Mouse (Mus musculus) stomach, embryonic 14.5 days (tissue): ENCODE results near the gene Fam161a. TPM values are rescaled to one million over a fixed set of nuclear protein-coding genes. Genes with fewer than 3 reads are reported as not detected.

Experiments
- ATAC-seq: fragments of 200-750 bp; cut with Nextera tagmentation; 2 replicates; pipeline ENCODE4 v1.8.0; 2017; ENCODE audit warnings: low read depth, moderate TSS enrichment; ENCODE audit not compliant: insufficient number of reproducible peaks, insufficient read depth, low FRiP score
- H3K27ac ChIP-seq: fragments of 300-500 bp; sonication (generic); 2 replicates; pipeline ENCODE4 v1.5.1; 2014; ENCODE audit warnings: mild to moderate bottlenecking, low read length, moderate library complexity, mixed read lengths
- H3K27me3 ChIP-seq: fragments of 300-500 bp; sonication (generic); 2 replicates; pipeline ENCODE4 v1.6.1; 2014; ENCODE audit warnings: low read length, control low read depth, mixed read lengths; ENCODE audit not compliant: control insufficient read depth, insufficient read depth
- H3K36me3 ChIP-seq: fragments of 300-500 bp; sonication (generic); 2 replicates; pipeline ENCODE4 v1.6.1; 2014; ENCODE audit warnings: mild to moderate bottlenecking, control low read depth, low read length, moderate library complexity, mixed read lengths; ENCODE audit not compliant: control insufficient read depth, insufficient read depth
- H3K4me1 ChIP-seq: fragments of 300-500 bp; sonication (generic); 2 replicates; pipeline ENCODE4 v1.6.1; 2014; ENCODE audit warnings: low read length, control low read depth, mixed read lengths; ENCODE audit not compliant: control insufficient read depth, insufficient read depth
- H3K4me2 ChIP-seq: fragments of 300-500 bp; sonication (generic); replicated peaks from 2 replicates; pipeline ENCODE4 v1.6.1; 2014; ENCODE audit warnings: low read depth, low read length, control low read depth
- H3K4me3 ChIP-seq: fragments of 300-500 bp; sonication (generic); 2 replicates; pipeline ENCODE4 v1.5.1; 2014; ENCODE audit warnings: low read depth, low read length, control low read depth
- H3K9ac ChIP-seq: fragments of 300-500 bp; sonication (generic); replicated peaks from 2 replicates; pipeline ENCODE4 v1.6.1; 2014; ENCODE audit warnings: low read depth, mild to moderate bottlenecking, control low read depth, low read length, moderate library complexity, mixed read lengths
- H3K9me3 ChIP-seq: fragments of 300-500 bp; sonication (generic); 2 replicates; pipeline ENCODE4 v1.6.1; 2016; ENCODE audit warnings: low read depth, low read length, control low read depth; ENCODE audit not compliant: control insufficient read depth
- WGBS: fragments of 180-500 bp; shearing (Covaris S2); extraction: QIAGEN DNeasy Blood & Tissue Kit; methylation state at CpG from one replicate; pipeline ENCODE4 v1.1.7; 2014; 5-methylcytosine and 5-hydroxymethylcytosine counted together
- polyA plus RNA-seq: library from polyadenylated mRNA; unstranded; fragments of >200 nt; fragmentation: Nextera tagmentation; extraction: Ambion mirVana; gene quantifications from 2 replicates; pipeline ENCODE4 v1.2.1, GENCODE M21; 2014

Fam161a gene
- polyA plus RNA-seq, 1 experiment from 2014 or later: 12.1 TPM

DNA sequence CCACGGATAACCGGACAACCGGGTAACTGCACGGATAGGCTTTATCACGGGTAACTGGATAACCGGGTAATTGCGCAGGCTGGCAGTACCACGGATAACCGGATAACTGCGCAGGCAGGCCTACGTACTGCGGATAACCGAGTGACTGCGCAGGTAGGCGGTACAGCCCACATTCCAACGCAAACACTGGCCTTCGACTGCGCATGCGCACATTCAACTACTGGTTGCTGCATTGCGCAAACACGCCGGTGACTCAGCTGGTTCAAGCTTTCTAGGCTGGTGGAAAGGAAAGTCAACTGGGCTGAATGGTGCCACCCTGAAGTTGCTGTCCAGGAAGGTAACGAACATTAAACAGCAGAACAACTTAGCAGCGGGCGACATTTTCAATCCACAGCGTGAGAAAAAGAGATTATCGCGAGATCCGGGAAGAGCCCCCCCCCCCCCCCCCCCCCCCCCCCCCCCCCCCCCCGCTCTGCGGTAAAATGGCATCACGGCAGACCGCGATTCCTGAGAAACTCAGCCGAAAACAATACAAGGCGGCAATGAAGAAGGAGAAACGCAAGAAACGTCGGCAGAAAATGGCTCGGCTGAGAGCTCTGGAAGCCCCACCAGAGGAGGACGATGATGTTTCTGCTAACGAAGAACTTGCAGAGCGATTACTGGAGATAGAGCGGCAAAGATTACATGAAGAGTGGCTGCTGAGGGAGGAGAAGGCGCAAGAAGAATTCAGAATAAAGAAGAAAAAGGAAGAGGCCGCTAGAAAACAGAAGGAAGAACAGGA is 34.4 kb upstream of the Fam161a start:
- H3K4me3 ChIP-seq: peak overlapping the region; percentile 52
- peak; percentile 68; the same call in 1 of the 2 replicates for ATAC-seq
- H3K27me3 ChIP-seq: no peaks in the 10 kb centered on the region
- H3K36me3 ChIP-seq: peaks cover 5% of the 10 kb centered on the region; the same call in 1 of the 2 replicates
- peak overlapping the region; percentile 38 for H3K9ac ChIP-seq
- peaks cover 21% of the 10 kb centered on the region for H3K9me3 ChIP-seq
- H3K4me1 ChIP-seq: peaks cover 3% of the 10 kb centered on the region; the same call in 1 of the 2 replicates
- peak overlapping the region; percentile 77 for H3K27ac ChIP-seq
- WGBS: 50% methylated on average over 44 of the region's 46 CpGs
- peak overlapping the region; percentile 72 for H3K4me2 ChIP-seq

DNA sequence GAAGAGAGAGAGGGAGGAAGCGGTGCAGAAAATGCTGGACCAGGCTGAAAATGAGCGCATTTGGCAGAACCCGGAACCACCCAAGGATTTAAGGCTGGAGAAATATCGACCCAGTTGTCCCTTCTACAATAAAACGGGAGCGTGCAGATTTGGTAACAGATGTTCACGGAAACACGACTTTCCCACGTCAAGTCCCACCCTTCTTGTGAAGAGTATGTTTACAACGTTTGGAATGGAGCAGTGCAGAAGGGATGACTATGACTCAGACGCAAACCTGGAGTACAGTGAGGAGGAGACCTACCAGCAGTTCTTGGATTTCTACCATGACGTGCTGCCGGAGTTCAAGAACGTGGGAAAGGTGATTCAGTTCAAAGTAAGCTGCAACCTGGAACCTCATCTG is 33.7 kb upstream of the Fam161a start:
- Histone ChIP-seq H3K27ac (peak overlapping the region; percentile 77), H3K4me1 (peaks cover 3% of the 10 kb centered on the region; the same call in 1 of the 2 replicates), H3K4me2 (peak overlapping the region; percentile 51), H3K27me3 (no peaks in the 10 kb centered on the region), H3K36me3 (peaks cover 5% of the 10 kb centered on the region; the same call in 1 of the 2 replicates), H3K9me3 (peaks cover 21% of the 10 kb centered on the region), H3K9ac (0 out of 2 replicates have a peak overlapping the region, but pooled peaks have one; percentile 7), H3K4me3 (peak overlapping the region; percentile 43)
- no peak for ATAC-seq
- WGBS: 46% methylated on average over 14 of the region's 14 CpGs

GRCm38 (mm10) chr11:22978215-22978614 is 29.1 kb upstream of the Fam161a start:
- no peak overlapping the region for H3K27ac ChIP-seq
- H3K36me3 ChIP-seq: peaks cover 5% of the 10 kb centered on the region; the same call in 1 of the 2 replicates
- 90% methylated on average over 3 of the region's 3 CpGs for WGBS
- peaks cover 9% of the 10 kb centered on the region; the same call in 1 of the 2 replicates for H3K4me1 ChIP-seq
- no peak overlapping the region for H3K9ac ChIP-seq
- no peak for ATAC-seq
- H3K4me2 ChIP-seq: no peak overlapping the region
- H3K27me3 ChIP-seq: no peaks in the 10 kb centered on the region
- H3K4me3 ChIP-seq: no peak overlapping the region
- H3K9me3 ChIP-seq: no peaks in the 10 kb centered on the region

- ATAC-seq: no peak
Measured at GRCm38 (mm10) chr11:22978711-22979110, 28.6 kb upstream of the Fam161a start.

GRCm38 (mm10) chr11:22979221-22979620 is 28.1 kb upstream of the Fam161a start:
- no peak for ATAC-seq

More at GRCm38 (mm10) chr11:22978711-22979110, 28.6 kb upstream of the Fam161a start:
- peaks cover 9% of the 10 kb centered on the region; the same call in 1 of the 2 replicates for H3K4me1 ChIP-seq
- H3K27ac ChIP-seq: no peak overlapping the region
- no peak overlapping the region for H3K4me3 ChIP-seq
- no peak overlapping the region for H3K9ac ChIP-seq
- H3K36me3 ChIP-seq: peaks cover 5% of the 10 kb centered on the region; the same call in 1 of the 2 replicates
- 49% methylated on average over 1 of the region's 1 CpGs for WGBS
- no peak overlapping the region for H3K4me2 ChIP-seq
- H3K9me3 ChIP-seq: no peaks in the 10 kb centered on the region
- H3K27me3 ChIP-seq: no peaks in the 10 kb centered on the region

DNA sequence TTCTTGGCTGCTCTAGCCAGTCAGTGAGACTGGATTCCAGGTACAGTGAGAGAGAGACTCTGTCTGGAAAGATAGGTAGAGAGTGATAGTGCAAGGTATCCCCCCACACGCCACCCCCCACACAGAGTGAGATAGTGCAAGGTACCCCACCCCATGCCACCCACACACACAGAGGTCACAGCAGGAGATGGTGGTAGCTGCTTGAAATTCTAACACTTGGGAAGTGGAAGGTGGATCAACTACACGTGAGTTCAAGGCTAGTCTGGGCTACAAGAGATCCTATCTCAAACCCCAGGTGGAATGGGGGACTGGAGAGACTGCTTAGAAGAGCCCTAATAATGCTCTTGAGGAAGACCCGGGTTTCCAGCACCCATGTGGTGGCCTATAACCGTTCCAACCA is 26.3 kb upstream of the Fam161a start:
- Histone ChIP-seq H3K4me1 (peaks cover 9% of the 10 kb centered on the region; the same call in 1 of the 2 replicates), H3K4me3 (peak overlapping the region; percentile 54), H3K9ac (peak overlapping the region; percentile 61), H3K36me3 (peaks cover 5% of the 10 kb centered on the region; the same call in 1 of the 2 replicates), H3K27me3 (no peaks in the 10 kb centered on the region), H3K9me3 (no peaks in the 10 kb centered on the region), H3K27ac (no peak overlapping the region), H3K4me2 (peak overlapping the region; percentile 73)
- 41% methylated on average over 4 of the region's 4 CpGs for WGBS
- ATAC-seq: no peak

More at GRCm38 (mm10) chr11:22979221-22979620, 28.1 kb upstream of the Fam161a start:
- WGBS: 81% methylated on average over 1 of the region's 1 CpGs
- no peak overlapping the region for H3K4me2 ChIP-seq
- no peak overlapping the region for H3K9ac ChIP-seq
- H3K4me1 ChIP-seq: peaks cover 9% of the 10 kb centered on the region; the same call in 1 of the 2 replicates
- H3K9me3 ChIP-seq: no peaks in the 10 kb centered on the region
- no peaks in the 10 kb centered on the region for H3K27me3 ChIP-seq
- H3K27ac ChIP-seq: no peak overlapping the region
- no peak overlapping the region for H3K4me3 ChIP-seq
- H3K36me3 ChIP-seq: peaks cover 5% of the 10 kb centered on the region; the same call in 1 of the 2 replicates

DNA sequence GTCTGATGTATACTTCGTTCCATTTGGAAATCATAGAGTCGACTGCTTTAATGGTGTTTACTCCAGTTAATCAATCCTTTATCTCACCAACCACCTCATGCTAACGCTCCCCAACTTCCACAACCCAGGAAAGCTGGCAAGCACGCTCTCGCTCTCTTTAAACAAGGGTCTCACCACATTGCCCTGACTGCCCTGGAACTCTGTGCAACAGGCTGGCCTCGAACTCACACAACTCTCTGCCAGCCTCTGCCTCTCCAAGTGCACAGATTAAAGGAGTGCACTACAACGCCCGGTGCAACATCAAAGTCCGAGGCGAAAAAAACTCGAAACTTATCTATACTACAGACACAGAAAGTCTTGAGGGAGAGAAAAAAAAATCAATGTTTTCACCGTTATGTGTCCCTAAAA is 25.8 kb upstream of the Fam161a start:
- peak overlapping the region; percentile 97; the same call in 1 of the 2 replicates for H3K27ac ChIP-seq
- H3K36me3 ChIP-seq: peaks cover 3% of the 10 kb centered on the region; the same call in 1 of the 2 replicates
- H3K27me3 ChIP-seq: no peaks in the 10 kb centered on the region
- H3K9ac ChIP-seq: peak overlapping the region; percentile 61
- no peaks in the 10 kb centered on the region for H3K9me3 ChIP-seq
- WGBS: 3% methylated on average over 12 of the region's 12 CpGs
- peak overlapping the region; percentile 54 for H3K4me3 ChIP-seq
- H3K4me1 ChIP-seq: peaks cover 9% of the 10 kb centered on the region; the same call in 1 of the 2 replicates
- ATAC-seq: peak; percentile 33
- H3K4me2 ChIP-seq: peak overlapping the region; percentile 73

GRCm38 (mm10) chr11:22981984-22982757 is 25.2 kb upstream of the Fam161a start, which contains the start of the genes Gm28048 and Commd1:
TSS of gene Gm28048 (minus strand) at chr11:22982090.
TSS of gene Commd1 (minus strand) at chr11:22982382.
- peak within 1 kb of the TSS; percentile 61 for H3K9ac ChIP-seq
- H3K4me2 ChIP-seq: peak within 1 kb of the TSS; percentile 73
- no peaks in the 10 kb centered on the region for H3K9me3 ChIP-seq
- no peaks in the 10 kb centered on the region; the same call in 1 of the 2 replicates for H3K36me3 ChIP-seq
- H3K27ac ChIP-seq: peak within 1 kb of the TSS; percentile 97
- H3K27me3 ChIP-seq: no peaks in the 10 kb centered on the region
- H3K4me3 ChIP-seq: peak within 1 kb of the TSS; percentile 54
- peak; percentile 91 for ATAC-seq
- WGBS: 4% methylated on average over 42 of the region's 42 CpGs
- peaks cover 6% of the 10 kb centered on the region; the same call in 1 of the 2 replicates for H3K4me1 ChIP-seq
